Mouse (Mus musculus): ENCODE measurements around the gene Atg2b.

Gene Atg2b

GRCm38 (mm10) chr12:105590786-105591185 is 94.2 kb downstream of the Atg2b start:
- DNase-seq = no peak

GRCm38 (mm10) chr12:105587526-105587925 is 97.5 kb downstream of the Atg2b start:
- DNase-seq = no peak

- peak; percentile 78 for DNase-seq
Measured at GRCm38 (mm10) chr12:105584851-105585250, 100.2 kb downstream of the Atg2b start.

GRCm38 (mm10) chr12:105583484-105583883 is 101.5 kb downstream of the Atg2b start:
- no peak for DNase-seq

GRCm38 (mm10) chr12:105582486-105582885 is 102.5 kb downstream of the Atg2b start:
- no peak for DNase-seq

GRCm38 (mm10) chr12:105580490-105580889 is 104.5 kb downstream of the Atg2b start:
- DNase-seq = no peak

- no peak for DNase-seq
Measured at GRCm38 (mm10) chr12:105574356-105574755, 110.7 kb downstream of the Atg2b start.

GRCm38 (mm10) chr12:105572622-105573021 is 112.4 kb downstream of the Atg2b start:
- DNase-seq = no peak

- no peak for DNase-seq
Measured at GRCm38 (mm10) chr12:105571867-105572266, 113.1 kb downstream of the Atg2b start.
